Mouse (Mus musculus) cerebellum, adult 9-10 months (tissue): ENCODE measurements around the gene Sys1.

ENCODE experiments used
- DNase-seq: peaks from one replicate; pipeline ENCODE4 v3.0.0; 2022

The Sys1 gene

DNA sequence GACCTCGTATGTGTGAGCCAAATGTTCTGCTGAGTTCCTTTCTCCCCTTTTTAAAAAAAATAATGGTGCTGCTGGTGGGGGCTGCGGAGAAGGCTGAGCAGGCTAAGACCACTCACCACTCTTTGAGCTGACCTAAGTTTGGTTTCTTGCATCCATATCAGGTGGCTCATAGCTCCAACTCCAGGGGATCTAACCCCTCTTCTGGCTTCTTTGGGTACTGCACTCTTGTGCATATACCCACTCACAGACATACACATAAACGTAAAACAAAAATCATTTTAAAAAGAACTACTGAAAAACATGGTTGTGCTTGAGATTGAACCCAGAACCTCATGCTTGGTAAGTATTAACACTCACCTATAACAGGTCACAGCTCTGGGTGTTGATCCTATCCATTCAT is 48.2 kb downstream of the Sys1 start:
- DNase-seq: no peak

DNA sequence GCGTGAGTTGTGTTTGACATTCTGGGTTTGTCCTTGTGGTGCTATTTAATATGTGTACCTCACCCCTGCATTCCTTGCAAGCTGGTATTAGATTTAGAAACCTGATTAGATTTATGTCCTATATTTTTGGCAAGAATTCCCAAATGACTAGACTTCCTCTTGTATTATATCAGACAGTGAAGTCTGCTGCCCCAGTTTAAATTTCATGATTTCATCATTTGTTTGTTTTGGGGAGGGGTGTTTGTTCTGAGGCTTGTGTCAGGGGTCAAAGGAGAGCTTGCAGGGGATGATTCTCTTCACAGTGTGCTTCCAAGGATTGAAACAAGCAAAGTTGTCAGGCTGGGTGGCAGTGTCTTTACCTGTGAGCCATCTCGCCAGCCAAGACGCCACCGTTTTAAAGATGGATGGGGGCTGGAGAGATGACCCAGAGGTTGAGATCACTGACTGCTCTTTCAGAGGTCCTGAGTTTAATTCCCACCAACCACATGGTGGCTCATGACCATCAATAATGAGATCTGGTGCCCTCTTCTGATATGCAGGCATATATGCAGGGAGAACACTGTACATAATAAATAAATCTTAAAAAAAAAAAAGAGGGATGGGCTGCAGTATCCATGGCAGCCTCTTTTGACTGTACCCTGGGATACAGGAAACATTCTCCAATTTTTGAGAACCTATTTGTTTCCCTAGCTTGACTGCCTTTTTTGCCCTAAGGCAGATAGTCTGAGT is 49.0 kb downstream of the Sys1 start:
- no peak for DNase-seq

DNA sequence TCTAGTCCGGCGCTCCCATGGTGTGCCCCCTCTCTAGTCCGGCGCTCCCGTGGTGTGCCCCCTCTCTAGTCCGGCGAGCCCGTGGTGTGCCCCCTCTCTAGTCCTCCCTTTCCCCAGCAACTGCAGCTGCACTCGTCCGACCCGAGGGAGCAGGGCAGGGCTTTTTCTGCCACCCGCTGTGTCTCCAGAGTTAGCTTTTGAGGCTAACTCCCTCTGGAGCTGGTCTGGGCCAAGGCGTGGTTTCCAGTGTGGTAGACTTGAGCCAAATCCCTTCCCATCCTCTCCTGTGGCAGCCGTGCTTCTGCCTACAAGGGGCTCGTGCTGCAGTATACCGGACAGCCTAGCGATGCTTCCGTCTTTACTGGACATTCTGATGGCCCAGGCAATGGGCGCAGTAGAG is 51.0 kb downstream of the Sys1 start:
- DNase-seq: no peak

DNA sequence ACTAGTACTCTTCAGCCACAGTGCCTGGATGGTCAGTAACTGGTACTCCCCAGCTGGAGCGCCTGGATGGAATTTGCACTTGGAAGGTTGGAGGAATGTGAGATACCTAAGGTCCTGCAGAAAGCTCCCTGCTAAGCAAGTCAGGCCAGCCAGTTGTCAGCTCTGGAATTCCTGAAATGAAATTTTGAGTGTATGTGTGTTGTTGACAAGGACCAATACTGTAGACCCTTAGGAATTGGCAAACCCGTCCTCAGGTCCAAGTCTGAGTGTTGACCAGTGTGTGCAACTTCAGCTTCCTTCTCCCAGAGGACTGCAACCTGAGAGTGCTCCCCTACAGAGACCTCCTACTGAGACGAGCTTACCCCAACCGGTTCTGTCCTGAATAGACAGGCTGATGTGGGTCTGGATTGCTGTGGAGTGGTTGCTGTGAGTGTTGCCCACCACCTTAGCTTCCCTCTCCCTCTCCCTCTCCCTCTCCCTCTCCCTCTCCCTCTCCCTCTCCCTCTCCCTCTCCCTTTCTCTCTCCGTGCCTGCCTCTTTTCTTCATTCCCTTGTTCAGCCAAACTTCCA is 53.9 kb downstream of the Sys1 start:
- DNase-seq: no peak

DNA sequence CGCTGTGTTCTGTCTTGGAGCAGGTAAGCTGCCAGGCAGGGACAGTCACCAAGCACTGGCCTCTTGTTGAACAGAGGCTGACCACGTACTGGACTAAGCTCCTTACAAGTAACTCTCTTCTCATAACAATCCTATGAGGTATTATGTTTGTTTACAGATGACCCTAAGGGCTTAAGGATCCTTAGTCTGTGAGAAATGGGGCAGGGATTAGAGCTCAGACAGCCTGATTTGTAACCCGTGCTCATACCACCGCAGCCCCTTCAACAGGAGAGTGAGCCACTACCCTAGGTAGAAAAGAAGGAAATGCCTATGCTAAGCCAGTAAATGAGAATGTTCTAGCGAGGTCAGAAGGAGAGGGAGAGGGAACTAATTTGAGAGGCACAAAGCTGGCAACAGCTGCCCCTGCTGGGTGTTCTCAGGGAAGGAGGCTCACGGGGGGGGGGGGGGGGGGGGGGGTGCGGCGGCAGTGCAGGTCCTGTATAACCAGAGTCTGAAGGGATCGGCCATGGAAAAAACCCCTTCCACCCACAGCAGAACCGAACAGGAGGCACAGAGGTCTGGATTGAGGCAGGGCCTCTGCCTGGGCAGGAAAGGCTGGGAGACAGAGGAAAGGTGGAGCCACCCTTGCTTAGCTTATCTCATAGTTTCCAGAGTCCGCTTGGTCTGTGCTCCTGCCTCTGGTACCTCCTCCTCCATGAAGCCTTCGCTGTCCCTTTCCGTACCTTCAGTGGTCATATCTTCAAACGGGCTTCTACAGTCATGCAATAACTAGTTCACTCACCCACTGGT is 55.6 kb downstream of the Sys1 start:
- DNase-seq: no peak

DNA sequence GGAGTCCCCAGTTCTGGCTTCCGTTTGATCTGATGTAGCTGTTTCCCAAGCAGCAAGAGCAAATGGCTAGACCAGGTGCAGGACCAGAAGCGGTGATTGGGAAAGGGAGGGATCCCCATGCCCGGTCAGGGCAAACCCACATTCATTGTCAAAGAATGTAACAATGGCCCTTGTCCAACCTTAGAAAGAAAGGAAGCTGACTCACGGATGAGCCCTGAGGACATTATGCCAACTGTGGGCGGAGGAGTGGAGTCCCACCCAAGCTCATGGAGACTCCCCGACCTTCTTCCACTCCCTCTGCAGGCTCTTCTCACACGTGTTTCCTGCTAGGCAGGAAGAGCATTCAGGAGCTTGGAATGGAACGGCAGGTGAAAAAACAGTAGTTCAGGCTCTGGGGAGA is 56.6 kb downstream of the Sys1 start:
- no peak for DNase-seq

DNA sequence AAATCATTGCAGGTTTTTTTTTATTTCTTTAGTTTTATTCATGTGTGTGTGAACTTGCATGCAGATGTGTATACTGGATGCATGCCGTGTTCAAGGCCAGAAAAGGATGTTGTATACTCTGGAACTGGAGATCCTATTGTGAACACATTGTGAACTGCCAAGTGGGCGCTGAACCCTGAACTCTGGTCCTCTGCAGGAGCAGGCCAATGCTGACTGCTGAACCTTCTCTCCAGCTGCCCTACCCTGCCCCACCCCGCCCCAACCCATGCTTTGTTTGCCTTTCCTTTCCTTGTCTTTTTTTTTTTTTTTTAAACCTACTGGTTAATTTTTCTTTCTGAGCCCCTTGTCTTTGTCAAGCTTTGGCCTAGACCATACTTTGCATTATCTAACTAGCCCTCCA is 58.2 kb downstream of the Sys1 start:
- DNase-seq: no peak

DNA sequence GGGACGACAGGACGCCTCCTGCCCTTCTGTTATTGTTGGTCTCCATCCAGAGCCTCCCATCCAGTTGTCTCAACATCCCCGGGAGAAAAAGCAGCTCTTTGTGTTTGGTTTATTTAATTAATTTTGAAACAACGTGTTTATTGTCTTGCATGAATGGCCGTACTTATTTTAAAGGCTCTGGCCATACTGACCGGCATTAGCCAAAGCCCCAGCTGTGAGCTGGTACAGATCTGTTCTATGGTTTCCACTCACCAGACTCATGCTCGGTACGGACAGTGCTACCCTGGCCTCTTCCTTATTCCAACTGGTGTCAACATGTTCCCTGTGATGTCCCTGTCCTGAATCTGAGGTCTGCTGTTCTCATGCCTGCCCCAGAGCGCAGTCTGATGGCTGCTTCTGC is 59.1 kb downstream of the Sys1 start:
- DNase-seq: no peak

DNA sequence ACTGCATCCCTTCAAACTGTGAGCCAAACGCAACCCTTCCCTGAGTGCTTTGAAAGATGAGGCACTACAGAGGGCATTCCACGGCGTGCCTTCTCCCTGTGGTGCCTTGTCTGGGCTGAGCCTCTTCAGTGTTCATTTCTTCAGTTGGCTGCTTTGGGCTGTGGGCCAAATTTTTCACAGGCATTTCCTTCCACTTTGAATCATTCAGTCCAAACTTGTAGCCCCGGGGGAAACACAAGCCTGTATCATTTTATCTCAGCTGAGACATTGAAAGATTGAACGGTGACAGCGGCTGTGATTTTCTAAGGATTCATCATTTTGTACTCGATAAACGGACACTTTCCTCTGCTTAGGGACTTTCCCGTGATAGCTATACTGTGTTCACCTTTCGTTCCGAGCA is 59.8 kb downstream of the Sys1 start:
- DNase-seq: no peak

DNA sequence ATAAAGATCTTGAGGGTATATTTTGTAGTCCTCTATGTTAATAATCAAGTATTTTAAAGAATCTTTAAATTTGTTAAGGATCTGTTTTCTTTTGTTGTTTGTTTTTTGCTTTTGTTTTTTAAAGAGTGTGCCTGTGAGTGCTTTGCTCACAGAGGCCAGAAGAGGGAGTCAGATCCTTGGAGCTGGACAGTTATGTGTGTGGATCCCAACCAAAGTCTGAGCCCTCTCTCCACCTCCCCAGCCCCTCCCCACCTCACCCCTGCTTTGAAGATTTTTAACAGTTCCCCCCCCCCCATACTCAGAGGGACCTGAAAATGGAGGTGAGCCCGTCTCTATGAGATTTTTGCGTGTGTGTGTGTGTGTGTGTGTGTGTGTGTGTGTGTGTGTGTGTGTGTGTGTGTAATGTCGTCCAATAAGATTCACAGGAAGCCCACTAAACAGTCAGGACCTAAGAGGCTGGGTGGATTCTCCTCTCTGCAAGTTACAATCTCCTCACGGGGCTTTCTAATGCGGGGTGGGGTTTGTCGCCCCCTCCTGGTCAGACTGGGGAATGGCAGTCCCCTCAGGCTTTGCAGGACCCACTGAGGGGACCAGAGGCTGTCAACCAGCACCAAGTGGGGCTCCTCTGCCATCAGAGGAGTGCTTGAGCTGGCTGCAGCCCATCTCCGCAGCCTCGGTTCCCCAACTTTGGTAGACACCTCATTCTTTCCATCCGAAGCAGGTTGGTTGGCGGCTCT is 60.9 kb downstream of the Sys1 start:
- DNase-seq: peak; percentile 60

DNA sequence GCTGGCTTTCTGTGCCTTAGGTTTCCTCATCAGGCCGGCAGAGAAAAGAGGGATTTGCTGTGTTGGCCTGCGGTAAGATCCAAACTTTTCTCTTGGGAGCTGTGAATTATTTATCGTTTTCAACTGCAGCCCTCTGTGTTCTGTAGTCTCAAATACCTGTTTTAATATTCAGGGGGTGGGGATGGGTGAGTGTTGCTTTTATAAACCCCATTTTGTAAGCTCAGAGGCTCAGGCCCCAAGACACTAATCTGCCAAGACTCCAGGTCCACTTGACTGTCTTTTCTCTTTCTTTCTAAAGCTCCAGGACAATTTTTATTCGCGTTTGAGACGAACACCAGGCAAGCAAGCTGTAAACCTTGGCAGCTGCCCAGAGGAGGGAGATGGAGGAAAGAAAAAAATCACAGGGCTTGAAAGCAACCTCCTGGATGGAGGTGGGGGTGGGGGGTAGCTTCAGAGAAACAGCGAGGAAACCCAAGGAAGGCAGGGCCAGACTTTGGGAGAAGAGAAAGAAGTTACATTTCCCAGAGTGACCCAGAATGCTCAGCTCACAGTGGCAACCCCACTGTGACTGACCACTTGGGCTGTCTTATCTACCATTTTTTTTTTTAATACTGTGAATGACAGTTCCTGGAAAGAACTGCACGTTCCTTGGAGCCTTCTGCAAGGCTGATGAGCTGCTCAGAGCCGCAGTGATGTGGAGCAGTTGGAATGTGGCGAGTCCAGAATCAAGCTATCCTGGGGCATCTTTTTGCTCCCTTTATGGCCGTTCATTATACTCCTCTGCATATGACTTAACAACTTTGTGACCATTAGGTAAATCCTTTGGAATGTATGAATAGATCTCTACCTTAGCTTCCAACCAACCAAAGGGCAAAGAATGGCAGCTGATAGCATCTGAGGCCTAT is 61.8 kb downstream of the Sys1 start:
- no peak for DNase-seq

DNA sequence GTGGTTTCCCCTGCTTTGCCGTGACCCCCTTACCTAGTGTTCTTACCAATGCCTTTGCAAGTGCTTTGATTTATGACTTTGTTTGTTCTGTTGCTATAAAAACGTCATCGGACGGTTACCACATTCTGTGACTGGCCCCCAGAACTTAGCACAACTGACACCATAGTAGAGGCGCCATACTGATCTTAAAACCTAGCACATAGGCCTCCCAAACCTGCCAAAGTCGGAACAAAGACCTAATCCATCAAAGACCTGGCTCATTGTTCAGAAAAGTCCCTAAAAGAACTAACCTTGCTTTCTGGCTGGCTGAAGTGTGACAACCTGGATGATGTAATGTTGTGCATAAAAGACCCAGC is 62.4 kb downstream of the Sys1 start:
- DNase-seq: no peak

DNA sequence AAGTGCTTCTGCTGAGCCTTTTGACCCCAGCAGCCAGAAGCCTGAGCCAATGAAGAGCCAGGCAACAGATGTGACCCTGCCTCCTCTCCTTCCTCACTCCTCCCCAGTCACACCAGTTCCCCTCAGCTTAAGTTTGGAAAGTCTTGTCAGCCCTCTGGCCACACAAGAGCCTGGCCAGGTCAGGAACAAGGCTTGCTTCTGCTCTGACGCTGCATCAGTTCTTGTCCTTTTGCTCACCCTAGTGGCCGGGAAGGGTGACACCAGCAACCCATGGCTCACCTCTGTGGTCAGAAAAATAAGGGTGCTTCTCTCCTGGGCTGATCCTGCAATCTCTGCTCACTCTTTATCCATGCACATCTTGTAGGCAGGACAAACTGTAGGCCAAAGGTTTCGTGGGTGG is 64.0 kb downstream of the Sys1 start:
- DNase-seq: peak; percentile 20

DNA sequence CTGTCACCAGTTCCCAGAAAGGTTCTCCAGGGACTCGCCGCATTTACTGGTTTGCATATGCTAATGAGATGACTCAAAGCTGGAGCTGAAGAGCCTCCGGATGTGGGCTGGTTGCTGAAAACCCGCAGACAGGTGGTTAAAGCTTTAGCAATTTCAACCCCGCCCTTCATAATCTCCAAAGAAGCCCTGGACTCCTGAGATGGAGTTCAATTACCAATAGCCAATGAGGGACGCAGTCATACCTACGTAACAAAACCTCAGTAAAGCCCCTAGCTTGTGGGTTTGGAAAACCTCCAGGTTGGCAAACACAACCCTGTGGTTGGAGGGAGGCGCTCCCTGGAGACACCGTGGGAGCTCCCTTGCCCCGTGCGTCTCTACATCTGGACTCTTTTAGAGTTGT is 65.1 kb downstream of the Sys1 start:
- no peak for DNase-seq

DNA sequence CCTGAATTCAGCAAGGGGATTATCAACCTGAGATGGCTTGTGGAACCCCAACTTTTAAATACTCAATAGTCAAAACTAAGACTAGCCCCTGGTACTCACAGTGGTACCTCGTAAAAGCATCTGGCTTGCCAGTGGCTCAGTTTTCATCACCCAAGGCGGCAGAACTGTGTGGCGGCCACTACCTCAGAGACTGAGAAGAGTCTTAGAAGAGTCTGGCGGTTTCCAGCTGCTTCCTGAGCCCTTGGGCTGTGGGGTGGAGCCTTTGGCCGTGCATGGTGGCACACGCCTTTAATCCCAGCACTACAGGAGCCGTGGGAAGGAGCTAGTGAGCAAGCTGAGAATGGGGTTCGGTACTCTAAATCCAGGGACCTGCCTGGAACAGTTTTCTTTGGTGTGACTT is 65.5 kb downstream of the Sys1 start:
- no peak for DNase-seq

DNA sequence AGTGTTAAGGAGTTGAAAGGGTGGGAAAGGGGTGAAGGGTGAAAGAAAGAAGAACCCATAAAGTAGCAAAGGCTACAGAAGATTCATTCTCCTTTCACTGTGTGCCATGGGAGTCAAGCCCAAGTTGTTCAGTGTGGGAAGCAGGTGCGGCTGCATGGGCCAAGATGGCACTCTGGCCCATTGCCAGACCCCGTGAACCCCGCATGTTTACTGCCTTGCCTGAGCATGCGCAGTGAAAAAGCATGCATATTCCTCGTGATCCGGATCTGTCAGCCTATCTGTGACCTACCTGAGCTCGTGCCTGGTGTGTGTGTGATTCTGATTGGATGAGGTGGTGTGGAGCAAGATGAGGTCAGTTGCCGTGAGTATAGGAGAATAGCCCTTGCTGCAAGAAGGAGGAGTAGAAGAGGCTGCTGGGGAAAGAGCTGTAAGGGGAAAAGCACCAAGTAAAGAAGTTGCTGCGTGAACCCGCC is 66.6 kb downstream of the Sys1 start:
- no peak for DNase-seq

DNA sequence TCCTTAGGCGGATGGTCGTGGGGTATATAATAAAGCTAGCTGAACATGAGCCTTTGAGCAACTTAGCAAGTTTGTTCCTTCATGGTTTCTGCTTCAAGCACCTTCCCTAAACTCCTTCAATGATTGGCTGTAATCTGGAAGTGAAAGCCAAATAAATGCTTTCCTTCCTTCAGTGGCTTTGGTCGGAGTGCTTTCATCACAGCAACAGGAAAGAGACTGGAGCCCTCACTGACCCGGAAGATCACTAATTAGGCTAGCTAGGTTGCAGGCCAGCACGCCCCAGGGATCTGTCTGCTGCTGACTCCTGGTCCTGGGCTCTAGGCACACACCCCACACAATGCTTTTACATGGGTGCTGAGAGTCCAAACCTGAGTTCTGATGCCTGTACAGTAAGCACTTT is 71.8 kb downstream of the Sys1 start:
- no peak for DNase-seq
